Mouse (Mus musculus) E14TG2a.4 (cell line): ENCODE data around the gene Fbl.
"Not testable (repeated sequence)": the region's sequence is repeated elsewhere in the genome, so short reads cannot be mapped to it uniquely, and the experiment has no call there.

Experiments
- H3K27me3 ChIP-seq: 2 replicates; pipeline ENCODE4 v1.6.1; 2014; ENCODE audit warnings: low read length, control low read depth; ENCODE audit not compliant: insufficient read depth
- H3K36me3 ChIP-seq: 2 replicates; pipeline ENCODE4 v1.6.1; 2014; ENCODE audit warnings: low read length, control low read depth; ENCODE audit not compliant: insufficient read depth
- H3K4me1 ChIP-seq: replicated peaks from 2 replicates; pipeline ENCODE4 v1.6.1; 2014; ENCODE audit warnings: low read depth, low read length, control low read depth
- H3K4me3 ChIP-seq: replicated peaks from 2 replicates; pipeline ENCODE4 v1.5.1; 2014; ENCODE audit warnings: mild to moderate bottlenecking, low read length
- H3K9me3 ChIP-seq: 2 replicates; pipeline ENCODE4 v1.6.1; 2014; ENCODE audit warnings: low read length, control low read depth
- CTCF ChIP-seq: conservative IDR thresholded peaks from 2 replicates; pipeline ENCODE4 v1.5.1; 2014; ENCODE audit warnings: low read length
- NANOG ChIP-seq: IDR thresholded peaks from 2 replicates; pipeline ENCODE4 v1.6.1; 2014; ENCODE audit warnings: borderline replicate concordance, low read length, mixed read lengths
- POU5F1 ChIP-seq: IDR thresholded peaks from 2 replicates; pipeline ENCODE4 v1.6.1; 2014; ENCODE audit warnings: low read length, borderline replicate concordance

Gene Fbl

GRCm38 (mm10) chr7:28169489-28170422, at the start of gene Fbl:
Gene Fbl, plus strand, starts transcription at chr7:28169710.
- H3K36me3 ChIP-seq: peaks cover 24% of the 10 kb centered on the region
- TF ChIP-seq POU5F1 (no peak), CTCF (no peak), NANOG (no peak)

GRCm38 (mm10) chr7:28129166-28129565, 40.3 kb upstream of the Fbl start, which contains the start of gene 9530053A07Rik:
Gene 9530053A07Rik, plus strand, starts transcription at chr7:28129466.
- H3K4me1 ChIP-seq: no peaks in the 10 kb centered on the region
- TF ChIP-seq CTCF (no peak), NANOG (no peak), POU5F1 (no peak)
- H3K36me3 ChIP-seq: no peaks in the 10 kb centered on the region
- no peak within 1 kb of the TSS for H3K4me3 ChIP-seq
- H3K27me3 ChIP-seq: peaks cover 3% of the 10 kb centered on the region; the same call in 1 of the 2 replicates
- no peaks in the 10 kb centered on the region for H3K9me3 ChIP-seq

More at GRCm38 (mm10) chr7:28169489-28170422, at the start of gene Fbl:
- H3K4me1 ChIP-seq: peaks cover 59% of the 10 kb centered on the region
- peaks cover 9% of the 10 kb centered on the region for H3K9me3 ChIP-seq
- H3K4me3 ChIP-seq: peak within 1 kb of the TSS; percentile 98
- H3K27me3 ChIP-seq: no peaks in the 10 kb centered on the region

DNA sequence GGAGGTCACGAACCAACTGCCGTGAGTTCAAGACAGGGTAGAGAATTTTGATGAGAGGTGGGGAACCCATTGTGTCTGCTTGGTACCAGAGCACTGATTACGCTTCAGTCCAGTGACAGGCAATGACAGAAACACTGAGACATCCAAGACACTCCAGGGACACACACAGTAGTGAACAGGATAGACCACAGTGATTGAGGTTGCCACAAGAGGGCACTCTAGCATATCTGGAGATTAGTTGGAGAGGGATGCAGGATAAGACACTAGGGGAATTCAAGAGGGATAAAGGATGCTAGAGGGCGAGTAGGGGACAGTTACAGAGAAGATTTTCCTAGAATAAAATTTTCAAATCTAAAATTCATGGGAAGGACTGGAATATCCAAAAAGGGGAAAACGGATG, 31.9 kb upstream of the Fbl start:
- 0 out of 2 replicates have a peak, but pooled peaks cover 4% of the 10 kb centered on the region for H3K27me3 ChIP-seq
- H3K9me3 ChIP-seq: peaks cover 5% of the 10 kb centered on the region; the same call in 1 of the 2 replicates
- peaks cover 13% of the 10 kb centered on the region for H3K4me1 ChIP-seq
- no peaks in the 10 kb centered on the region for H3K36me3 ChIP-seq
- H3K4me3 ChIP-seq: no peak overlapping the region
- TF ChIP-seq NANOG: no peak
- peak; percentile 56 for TF ChIP-seq CTCF
- no peak for TF ChIP-seq POU5F1

GRCm38 (mm10) chr7:28148263-28148662, 21.2 kb upstream of the Fbl start:
- TF ChIP-seq NANOG: peak; percentile 75; the same call in 1 of the 2 replicates
- no peak for TF ChIP-seq POU5F1
- peak; percentile 93 for TF ChIP-seq CTCF
- 0 out of 2 replicates have a peak overlapping the region, but pooled peaks have one; percentile 68 for H3K4me3 ChIP-seq
- peaks cover 15% of the 10 kb centered on the region for H3K9me3 ChIP-seq
- peaks cover 6% of the 10 kb centered on the region; the same call in 1 of the 2 replicates for H3K36me3 ChIP-seq
- H3K27me3 ChIP-seq: no peaks in the 10 kb centered on the region
- H3K4me1 ChIP-seq: peaks cover 59% of the 10 kb centered on the region

DNA sequence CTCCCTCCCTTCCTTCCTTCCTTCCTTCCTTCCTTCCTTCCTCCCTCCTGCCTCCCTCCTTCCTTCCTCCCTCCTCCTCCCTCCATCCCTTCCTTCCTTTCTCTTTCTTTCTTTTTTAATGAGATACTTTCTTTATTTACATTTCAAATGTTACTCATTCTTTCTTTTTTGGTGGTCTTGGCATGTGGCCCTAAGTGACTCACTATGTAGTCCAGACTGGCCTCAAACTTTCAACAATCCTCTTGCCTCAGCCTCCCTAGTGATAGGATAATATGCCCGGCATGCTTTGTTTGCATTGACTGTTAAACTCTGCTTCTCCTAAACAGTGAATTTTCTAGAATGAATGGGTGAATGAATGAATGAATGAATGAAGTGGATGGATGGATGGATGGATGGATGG, 19.7 kb upstream of the Fbl start:
- TF ChIP-seq NANOG: no peak
- no peak for TF ChIP-seq CTCF
- TF ChIP-seq POU5F1: no peak

GRCm38 (mm10) chr7:28151584-28152221, 17.8 kb upstream of the Fbl start:
- no peaks in the 10 kb centered on the region for H3K36me3 ChIP-seq
- H3K9me3 ChIP-seq: no peaks in the 10 kb centered on the region
- H3K4me3 ChIP-seq: no peak overlapping the region
- H3K4me1 ChIP-seq: peaks cover 45% of the 10 kb centered on the region
- TF ChIP-seq CTCF (peak; percentile 68), NANOG (no peak)
- 0 out of 2 replicates have a peak, but pooled peaks cover 2% of the 10 kb centered on the region for H3K27me3 ChIP-seq

More for the DNA sequence above, 19.7 kb upstream of the Fbl start:
- Histone ChIP-seq H3K36me3 (no peaks in the 10 kb centered on the region), H3K4me1 (peaks cover 57% of the 10 kb centered on the region), H3K9me3 (peaks cover 1% of the 10 kb centered on the region; the same call in 1 of the 2 replicates), H3K27me3 (no peaks in the 10 kb centered on the region), H3K4me3 (no peak overlapping the region)

DNA sequence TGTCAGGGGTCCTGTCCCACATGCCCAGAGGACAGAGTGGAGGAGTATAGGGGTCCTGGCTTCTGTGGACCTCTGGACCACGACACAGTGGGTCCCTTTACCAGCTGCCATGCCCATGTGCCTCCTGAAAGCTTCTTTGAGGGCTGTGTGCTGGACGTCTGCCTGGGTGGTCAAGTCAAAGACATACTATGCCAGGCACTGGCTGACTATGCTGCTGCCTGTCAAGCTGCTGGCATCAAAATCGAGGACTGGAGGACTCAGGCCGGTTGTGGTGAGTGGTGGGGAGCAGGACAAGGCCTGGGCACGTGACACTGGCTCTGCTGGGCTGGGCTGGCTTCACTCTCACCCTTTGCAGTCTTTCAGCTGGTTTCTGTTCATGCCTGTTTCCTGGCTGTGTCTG, 15.9 kb upstream of the Fbl start:
- H3K27me3 ChIP-seq, H3K4me3 ChIP-seq, H3K36me3 ChIP-seq, H3K9me3 ChIP-seq: not testable (repeated sequence)
- peaks cover 31% of the 10 kb centered on the region for H3K4me1 ChIP-seq

DNA sequence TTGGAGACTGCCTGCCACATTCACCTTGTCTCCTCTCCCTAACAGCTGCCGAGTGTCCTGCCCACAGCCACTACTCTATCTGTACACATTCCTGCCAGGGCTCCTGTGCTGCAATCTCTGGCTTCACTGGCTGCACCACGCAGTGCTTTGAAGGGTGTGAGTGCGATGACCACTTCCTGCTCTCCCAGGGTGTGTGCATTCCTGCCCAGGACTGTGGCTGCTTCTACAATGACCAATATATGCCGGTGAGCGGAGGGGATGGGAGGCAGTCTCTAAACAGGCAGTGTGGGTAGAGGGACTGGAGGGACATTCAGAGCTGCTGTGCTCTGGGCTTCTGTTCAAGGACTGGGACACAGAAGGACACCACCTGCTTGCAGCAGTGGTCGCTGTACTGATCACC, 10.2 kb upstream of the Fbl start:
- TF ChIP-seq NANOG (no peak), POU5F1 (no peak), CTCF (no peak)
- H3K27me3 ChIP-seq: 0 out of 2 replicates have a peak, but pooled peaks cover 3% of the 10 kb centered on the region
- peaks cover 26% of the 10 kb centered on the region for H3K4me1 ChIP-seq
- no peak overlapping the region for H3K4me3 ChIP-seq
- no peaks in the 10 kb centered on the region for H3K36me3 ChIP-seq
- H3K9me3 ChIP-seq: no peaks in the 10 kb centered on the region
